Mouse (Mus musculus) 3134 (cell line): ENCODE results near the gene Mxra7.
"Not testable (repeated sequence)": the region's sequence is repeated elsewhere in the genome, so short reads cannot be mapped to it uniquely, and the experiment has no call there.

Experiments used
- DNase-seq: peaks from one replicate; pipeline ENCODE4 v3.0.0-alpha.2; 2011; ENCODE audit warnings: low spot score; ENCODE audit not compliant: insufficient read length; ENCODE audit errors: extremely low read depth

Gene Mxra7

GRCm38 (mm10) chr11:116847187-116848085, 19.6 kb upstream of the Mxra7 start:
- no peak for DNase-seq

GRCm38 (mm10) chr11:116846593-116847181, 18.8 kb upstream of the Mxra7 start:
- no peak for DNase-seq

- DNase-seq, result peak; percentile 100
These were observed 15.7 kb upstream of the Mxra7 start, which contains the start of the genes Mettl23 and Jmjd6 for GRCm38 (mm10) chr11:116843261-116844233. Gene Mettl23 (plus strand): TSS chr11:116843278. Gene Jmjd6 (minus strand): TSS chr11:116843449.

GRCm38 (mm10) chr11:116842531-116843260, 14.8 kb upstream of the Mxra7 start:
- DNase-seq, result peak; percentile 84

GRCm38 (mm10) chr11:116840748-116841147, 12.9 kb upstream of the Mxra7 start:
- no peak for DNase-seq

- no peak for DNase-seq
These were observed 11.8 kb upstream of the Mxra7 start for GRCm38 (mm10) chr11:116839601-116840000.

- DNase-seq, result no peak
These were observed 11.1 kb upstream of the Mxra7 start for GRCm38 (mm10) chr11:116838936-116839335.

- DNase-seq, result no peak
These were observed 9.6 kb upstream of the Mxra7 start for GRCm38 (mm10) chr11:116837441-116837840.

GRCm38 (mm10) chr11:116836283-116836682, 8.4 kb upstream of the Mxra7 start:
- DNase-seq, result no peak

- DNase-seq, result no peak
These were observed 7.1 kb upstream of the Mxra7 start for GRCm38 (mm10) chr11:116834954-116835353.

GRCm38 (mm10) chr11:116832172-116832685, 4.4 kb upstream of the Mxra7 start:
- DNase-seq, result no peak

GRCm38 (mm10) chr11:116826550-116827504, 1.0 kb downstream of the Mxra7 start:
- DNase-seq, result no peak

- DNase-seq, result no peak
These were observed 2.6 kb downstream of the Mxra7 start for GRCm38 (mm10) chr11:116825230-116825629.

GRCm38 (mm10) chr11:116823885-116824284, 4.0 kb downstream of the Mxra7 start:
- DNase-seq, result not testable (repeated sequence)

GRCm38 (mm10) chr11:116823255-116823654, 4.6 kb downstream of the Mxra7 start:
- DNase-seq, result no peak

- no peak for DNase-seq
These were observed 5.2 kb downstream of the Mxra7 start for GRCm38 (mm10) chr11:116822626-116823025.

GRCm38 (mm10) chr11:116822215-116822614, 5.6 kb downstream of the Mxra7 start:
- DNase-seq, result no peak

- peak; percentile 74 for DNase-seq
These were observed 6.5 kb downstream of the Mxra7 start for GRCm38 (mm10) chr11:116821057-116821940.
